Mouse (Mus musculus): ENCODE data around the gene Olfr959.

DNA sequence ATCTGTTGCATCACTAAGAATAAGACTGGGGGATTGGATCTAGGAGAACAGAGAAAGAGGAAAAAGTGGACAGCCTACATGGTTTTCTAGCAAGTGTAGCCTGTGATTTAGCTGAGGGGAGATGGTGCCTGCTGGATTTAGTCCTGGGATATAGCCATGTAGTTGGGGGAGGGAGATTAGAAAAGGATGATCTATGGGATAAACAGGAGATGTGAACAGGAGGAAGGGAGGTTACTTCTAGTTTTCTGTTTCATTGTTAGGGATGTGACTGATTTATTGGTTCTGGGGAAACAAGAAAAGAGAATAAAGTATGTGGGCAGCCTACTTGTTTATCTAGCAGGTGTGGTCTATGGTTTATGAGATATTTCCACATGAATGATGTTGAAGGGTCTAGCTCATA, 33.1 kb upstream of the Olfr959 start:
- TF ChIP-seq IRF4 (IDR thresholded peaks at IDR 0.05; ENCODE audit: low read depth, low read length) (no peak), PAX5 (IDR thresholded peaks at IDR 0.05; ENCODE audit: low read length) (no peak), POLR2A (IDR thresholded peaks at IDR 0.05; ENCODE audit: low read depth, low read length) (no peak), CTCF (conservative IDR thresholded peaks at IDR 0.05 in 1 of 2, IDR thresholded peaks at IDR 0.05 in 1 of 2; ENCODE audit: low read depth in 2 of 2, low read length in 2 of 2) (no peak), CHD1 (IDR thresholded peaks at IDR 0.05; ENCODE audit: low read depth, low read length) (no peak)
